ENCODE assay signal across 28 mouse cellular contexts in genomic region chr3:23817585-23817984, GRCm38 (mm10).
A peak's percentile ranks its signal among the peaks of the same experiment; 100 is the strongest.
DNase-seq lines count a peak whose midpoint lies in the region; ATAC-seq and TF ChIP-seq lines count a peak whose summit lies in the region.
"Had no signal": no experiment of that assay in that cellular context is flagged by ENCODE, and none has a peak within 500 bp of the region (broad histone marks: within the 10 kb centered on the region; RNA-seq: fewer than 3 reads in every experiment).

No protein-coding gene starts in this region.

- no peak overlapping the region for H3K4me3 ChIP-seq in heart, embryonic 12.5 days
- no peak overlapping the region for H3K4me3 ChIP-seq in lung, embryonic 14.5 days (ENCODE audit: low read depth, low read length)
- H3K4me3 ChIP-seq: hindbrain, embryonic 13.5 days; limb, embryonic 10.5 days; limb, embryonic 15.5 days; liver, embryonic 13.5 days; lung, embryonic 15.5 days; megakaryocyte, embryonic 14.5 days; midbrain, embryonic 12.5 days; myocyte; neural tube, embryonic 13.5 days had no signal

- H3K4me2 ChIP-seq in heart, embryonic 12.5 days: no peak overlapping the region
- H3K4me2 ChIP-seq in lung, embryonic 14.5 days: no peak overlapping the region
- H3K4me2 ChIP-seq: hindbrain, embryonic 13.5 days; limb, embryonic 15.5 days; liver, embryonic 13.5 days; lung, embryonic 15.5 days; midbrain, embryonic 12.5 days; neural tube, embryonic 13.5 days had no signal

- DNase-seq in gastrocnemius, postnatal 14 days: peak; percentile 6
- DNase-seq in gastrocnemius, postnatal 4 days (ENCODE audit: low spot score in 2 of 2): no peak
- peak; percentile 6 to 11 for DNase-seq in heart, postnatal 10 days
- DNase-seq in lung, embryonic 14.5 days: peak; percentile 59
- no peak for DNase-seq in lung, adult 18-20 months
- peak; percentile 2 for DNase-seq in lung, postnatal 25 days (ENCODE audit: low spot score)
- DNase-seq in left cerebral cortex, postnatal 14 days (ENCODE audit: low spot score in 2 of 2): no peak
- DNase-seq: adrenal gland, postnatal 10 days; cerebellum, adult 8-10 months; cerebellum, postnatal 25 days; kidney, adult 9 months; layer of hippocampus, postnatal 36 days; liver, embryonic 13.5 days; right cerebral cortex, postnatal 4 days; thymus, adult 2 months; thymus, postnatal 4 days had no signal

- H3K4me1 ChIP-seq in heart, embryonic 12.5 days (replicated peaks): no peaks in the 10 kb centered on the region
- H3K4me1 ChIP-seq in lung, embryonic 14.5 days (ENCODE audit: insufficient read depth): no peaks in the 10 kb centered on the region
- H3K4me1 ChIP-seq: hindbrain, embryonic 13.5 days; limb, embryonic 10.5 days; limb, embryonic 15.5 days; liver, embryonic 13.5 days; lung, embryonic 15.5 days; megakaryocyte, embryonic 14.5 days; midbrain, embryonic 12.5 days; neural tube, embryonic 13.5 days had no signal

- no peak overlapping the region for H3K9ac ChIP-seq in heart, embryonic 12.5 days
- no peak overlapping the region for H3K9ac ChIP-seq in lung, embryonic 14.5 days
- H3K9ac ChIP-seq: hindbrain, embryonic 13.5 days; limb, embryonic 15.5 days; liver, embryonic 13.5 days; lung, embryonic 15.5 days; midbrain, embryonic 12.5 days; neural tube, embryonic 13.5 days had no signal

- intact Hi-C loops in gastrocnemius, postnatal 14 days (cut with DNase I; ENCODE audit: low total_unique reads): no loop called here
- intact Hi-C loops in heart, postnatal 10 days (cut with DNase I): no loop called here
- intact Hi-C loops in left cerebral cortex, postnatal 14 days (cut with DNase I): no loop called here

- H3K36me3 ChIP-seq in heart, embryonic 12.5 days: no peaks in the 10 kb centered on the region
- H3K36me3 ChIP-seq in lung, embryonic 14.5 days (ENCODE audit: insufficient read depth): no peaks in the 10 kb centered on the region
- H3K36me3 ChIP-seq: hindbrain, embryonic 13.5 days; limb, embryonic 10.5 days; limb, embryonic 15.5 days; liver, embryonic 13.5 days; lung, embryonic 15.5 days; midbrain, embryonic 12.5 days; neural tube, embryonic 13.5 days had no signal

- H3K27me3 ChIP-seq in heart, embryonic 12.5 days (replicated peaks): no peaks in the 10 kb centered on the region
- no peaks in the 10 kb centered on the region for H3K27me3 ChIP-seq in lung, embryonic 14.5 days (ENCODE audit: insufficient read depth, low read length)
- H3K27me3 ChIP-seq: hindbrain, embryonic 13.5 days; limb, embryonic 15.5 days; liver, embryonic 13.5 days; lung, embryonic 15.5 days; megakaryocyte, embryonic 14.5 days; midbrain, embryonic 12.5 days; neural tube, embryonic 13.5 days; Patski had no signal

- H3K27ac ChIP-seq in heart, embryonic 12.5 days (ENCODE audit: poor library complexity, severe bottlenecking): no peak overlapping the region
- H3K27ac ChIP-seq in lung, embryonic 14.5 days (ENCODE audit: low read depth): no peak overlapping the region
- H3K27ac ChIP-seq: hindbrain, embryonic 13.5 days; limb, embryonic 10.5 days; limb, embryonic 15.5 days; liver, embryonic 13.5 days; lung, embryonic 15.5 days; midbrain, embryonic 12.5 days; neural tube, embryonic 13.5 days had no signal

- no peak for ATAC-seq in heart, embryonic 12.5 days (ENCODE audit: insufficient number of reproducible peaks, low FRiP score)
- no peak for ATAC-seq in lung, embryonic 14.5 days (ENCODE audit: insufficient read depth)
- ATAC-seq: forebrain, embryonic 14.5 days; intestine, embryonic 16.5 days; Patski had no signal

- no peak for TF ChIP-seq CTCF in lung, embryonic 14.5 days (IDR thresholded peaks at IDR 0.05; ENCODE audit: low read depth)

- no peaks in the 10 kb centered on the region for H3K9me3 ChIP-seq in heart, embryonic 12.5 days (replicated peaks)
- no peaks in the 10 kb centered on the region for H3K9me3 ChIP-seq in lung, embryonic 14.5 days (ENCODE audit: low read depth, low read length)
- H3K9me3 ChIP-seq: hindbrain, embryonic 13.5 days; limb, embryonic 10.5 days; limb, embryonic 15.5 days; liver, embryonic 13.5 days; lung, embryonic 15.5 days; megakaryocyte, embryonic 14.5 days; midbrain, embryonic 12.5 days; neural tube, embryonic 13.5 days had no signal

Comparison
In these comparisons a context has a peak if more than half of its experiments do, and no peak if none do; other contexts are left out.
1. DNase-seq: peak in gastrocnemius, postnatal 14 days (single experiment), heart, postnatal 10 days (2 of 2), lung, embryonic 14.5 days (single experiment) and lung, postnatal 25 days (single experiment); none in gastrocnemius, postnatal 4 days (0 of 2), lung, adult 18-20 months (0 of 2) and left cerebral cortex, postnatal 14 days (0 of 2).